Mouse (Mus musculus) forebrain, postnatal 0 days (tissue): ENCODE results near the gene Atf2. TPM values are rescaled to one million over a fixed set of nuclear protein-coding genes. Genes with fewer than 3 reads are reported as not detected.

Experiments
- ATAC-seq: fragments of 200-750 bp; cut with Nextera tagmentation; 2 replicates; pipeline ENCODE4 v1.8.0; 2017; ENCODE audit warnings: mild to moderate bottlenecking, moderate library complexity
- DNase-seq: peaks from one replicate; pipeline ENCODE4 v3.0.0-alpha.2; 2015
- H3K27ac ChIP-seq: fragments of 300-500 bp; sonication (generic); 2 replicates; pipeline ENCODE4 v1.5.1; 2014; ENCODE audit warnings: low read depth, mild to moderate bottlenecking, antibody characterized with exemption, low read length, moderate library complexity, mixed read lengths
- H3K27me3 ChIP-seq: fragments of 300-500 bp; sonication (generic); 2 replicates; pipeline ENCODE4 v1.6.1; 2014; ENCODE audit warnings: mild to moderate bottlenecking, low read length, mixed read lengths; ENCODE audit not compliant: insufficient read depth
- H3K36me3 ChIP-seq: fragments of 300-500 bp; sonication (generic); 2 replicates; pipeline ENCODE4 v1.6.1; 2014; ENCODE audit warnings: mild to moderate bottlenecking, moderate library complexity; ENCODE audit not compliant: insufficient read depth
- H3K4me1 ChIP-seq: fragments of 300-500 bp; sonication (generic); 2 replicates; pipeline ENCODE4 v1.6.1; 2014; ENCODE audit warnings: antibody characterized with exemption; ENCODE audit not compliant: insufficient read depth
- H3K4me2 ChIP-seq: fragments of 300-500 bp; sonication (generic); 2 replicates; pipeline ENCODE4 v1.6.1; 2014; ENCODE audit warnings: low read depth, mild to moderate bottlenecking, moderate library complexity
- H3K4me3 ChIP-seq: fragments of 300-500 bp; sonication (generic); 2 replicates; pipeline ENCODE4 v1.5.1; 2014; ENCODE audit warnings: low read depth, low read length, mixed read lengths
- H3K9ac ChIP-seq: fragments of 300-500 bp; sonication (generic); 2 replicates; pipeline ENCODE4 v1.6.1; 2014; ENCODE audit warnings: mild to moderate bottlenecking
- H3K9me3 ChIP-seq: fragments of 300-500 bp; sonication (generic); 2 replicates; pipeline ENCODE4 v1.6.1; 2016; ENCODE audit warnings: low read length
- CTCF ChIP-seq: sonication (generic); IDR thresholded peaks from 2 replicates; pipeline ENCODE4 v1.5.1; 2016; ENCODE audit warnings: antibody characterized with exemption, control low read depth, low read depth
- WGBS: fragments of 180-500 bp; shearing (Covaris S2); extraction: QIAGEN DNeasy Blood & Tissue Kit; methylation state at CpG from one replicate; pipeline ENCODE4 v1.1.7; 2014; 5-methylcytosine and 5-hydroxymethylcytosine counted together
- polyA plus RNA-seq: library from polyadenylated mRNA; unstranded; fragments of >200 nt; fragmentation: Nextera tagmentation; extraction: Ambion mirVana; gene quantifications from 2 replicates; pipeline ENCODE4 v1.2.1, GENCODE M21; 2015
- total RNA-seq: library from RNA; depleted of rRNA; stranded (reverse); fragments of >200 nt; gene quantifications from 2 replicates; pipeline ENCODE4 v1.2.3, GENCODE M21; 2014; rRNA removed

Atf2 gene
- 73.9 and 109 TPM in 2 replicates for total RNA-seq
- polyA plus RNA-seq = 37.2 and 88.2 TPM in 2 replicates

DNA sequence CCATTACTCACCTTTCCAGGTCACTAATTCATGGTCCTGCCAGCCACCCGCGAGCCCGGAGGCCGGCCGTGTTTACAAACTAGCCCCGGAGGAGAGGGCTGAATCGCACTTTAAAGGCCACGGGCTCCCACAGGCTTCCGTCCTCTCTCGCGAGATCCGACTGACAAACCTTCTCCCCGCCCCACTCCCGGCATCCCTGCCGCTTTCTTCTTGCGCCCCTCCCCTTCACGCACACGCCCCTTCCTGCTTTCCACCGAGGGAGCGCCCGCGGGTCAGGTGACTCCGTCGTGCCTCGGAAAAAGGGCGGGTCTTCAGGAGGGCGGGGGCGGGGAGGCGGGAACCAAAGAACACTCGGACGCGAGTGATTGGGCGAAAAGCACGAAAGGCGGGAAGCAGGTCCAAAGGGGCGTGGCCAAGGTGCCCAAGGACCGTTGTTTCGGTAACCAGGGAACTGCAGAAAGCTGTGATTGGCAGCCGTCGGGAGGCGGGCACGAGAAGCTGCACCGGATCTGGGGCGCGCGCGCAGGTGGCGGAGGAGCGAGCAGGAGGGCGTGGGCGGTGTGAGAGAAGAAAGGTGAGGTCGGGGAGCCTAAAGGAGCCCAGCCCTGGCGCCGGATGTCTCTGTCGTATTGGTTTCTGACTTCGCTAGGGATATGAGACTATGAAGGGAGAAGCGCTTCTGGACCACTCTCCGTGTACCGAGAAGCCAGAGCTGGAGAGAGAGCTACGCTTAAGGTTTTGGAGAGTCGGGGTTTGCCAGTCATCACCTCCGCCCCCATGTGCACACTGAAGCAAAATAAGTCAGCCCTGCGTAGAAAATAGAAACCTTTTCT, at the start of gene Atf2:
Gene Atf2, minus strand, starts transcription at position 176 of the 833 bp plus-strand sequence.
- Histone ChIP-seq H3K9me3 (no peaks in the 10 kb centered on the region), H3K4me3 (peak within 1 kb of the TSS; percentile 99), H3K4me2 (peak within 1 kb of the TSS; percentile 71), H3K27ac (peak within 1 kb of the TSS; percentile 94), H3K27me3 (no peaks in the 10 kb centered on the region), H3K36me3 (no peaks in the 10 kb centered on the region), H3K4me1 (peaks cover 3% of the 10 kb centered on the region; the same call in 1 of the 2 replicates), H3K9ac (peak within 1 kb of the TSS; percentile 99)
- ATAC-seq = peak; percentile 96
- TF ChIP-seq CTCF = no peak
- WGBS = 1% methylated on average over 63 of the region's 63 CpGs
- DNase-seq = peak; percentile 100

DNA sequence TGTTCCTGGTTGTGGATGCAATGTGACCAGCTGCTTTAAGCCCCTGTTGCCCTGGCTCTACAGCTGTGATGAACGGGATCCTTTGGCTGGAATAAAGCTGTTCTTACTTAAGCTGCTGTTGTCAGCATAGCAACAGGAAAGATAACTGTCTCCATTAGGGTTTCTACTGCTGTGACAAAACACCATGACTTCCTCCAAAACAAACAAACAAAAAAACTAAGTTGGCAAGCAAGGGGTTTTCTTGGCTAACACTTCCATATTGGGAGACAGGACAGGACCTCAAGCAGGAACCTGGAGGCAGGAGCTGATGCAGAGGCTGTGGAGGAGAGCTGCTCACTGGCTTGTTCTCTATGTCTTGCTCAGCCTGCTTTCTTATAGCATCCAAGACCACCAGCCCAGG, 48.8 kb upstream of the Atf2 start:
- DNase-seq (no peak), ATAC-seq (no peak)
- H3K36me3 ChIP-seq = no peaks in the 10 kb centered on the region
- TF ChIP-seq CTCF = no peak
- no peak overlapping the region for H3K9ac ChIP-seq
- no peaks in the 10 kb centered on the region for H3K27me3 ChIP-seq
- no peak overlapping the region for H3K27ac ChIP-seq
- H3K4me1 ChIP-seq = no peaks in the 10 kb centered on the region
- H3K4me2 ChIP-seq = no peak overlapping the region
- H3K4me3 ChIP-seq = no peak overlapping the region
- WGBS = 26% methylated on average over 1 of the region's 1 CpGs
- no peaks in the 10 kb centered on the region for H3K9me3 ChIP-seq

DNA sequence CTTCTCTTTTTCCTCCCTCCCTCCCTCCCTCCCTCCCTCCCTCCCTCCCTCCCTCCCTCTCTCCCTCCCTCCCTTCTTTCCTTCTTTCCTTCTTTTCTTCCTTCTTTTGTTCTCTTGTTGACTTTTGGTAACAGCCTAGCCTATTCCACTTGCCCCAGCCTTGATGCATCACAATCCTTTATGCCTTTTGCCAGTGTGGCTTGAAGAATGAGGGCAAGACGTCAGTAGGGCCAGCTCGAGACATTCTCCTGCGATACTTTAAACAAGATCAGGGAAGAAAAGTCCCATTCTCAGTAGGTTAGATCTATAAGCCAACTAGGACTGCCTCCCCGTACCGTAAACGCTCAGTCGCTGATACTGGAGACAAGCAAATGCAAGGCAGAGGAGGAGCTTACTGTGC, 48.0 kb upstream of the Atf2 start:
- no peak overlapping the region for H3K27ac ChIP-seq
- H3K4me3 ChIP-seq = no peak overlapping the region
- H3K36me3 ChIP-seq = no peaks in the 10 kb centered on the region
- no peaks in the 10 kb centered on the region for H3K4me1 ChIP-seq
- H3K9me3 ChIP-seq = no peaks in the 10 kb centered on the region
- H3K9ac ChIP-seq = no peak overlapping the region
- TF ChIP-seq CTCF = no peak
- 70% methylated on average over 7 of the region's 7 CpGs for WGBS
- ATAC-seq = no peak
- DNase-seq = no peak
- H3K27me3 ChIP-seq = no peaks in the 10 kb centered on the region
- no peak overlapping the region for H3K4me2 ChIP-seq

DNA sequence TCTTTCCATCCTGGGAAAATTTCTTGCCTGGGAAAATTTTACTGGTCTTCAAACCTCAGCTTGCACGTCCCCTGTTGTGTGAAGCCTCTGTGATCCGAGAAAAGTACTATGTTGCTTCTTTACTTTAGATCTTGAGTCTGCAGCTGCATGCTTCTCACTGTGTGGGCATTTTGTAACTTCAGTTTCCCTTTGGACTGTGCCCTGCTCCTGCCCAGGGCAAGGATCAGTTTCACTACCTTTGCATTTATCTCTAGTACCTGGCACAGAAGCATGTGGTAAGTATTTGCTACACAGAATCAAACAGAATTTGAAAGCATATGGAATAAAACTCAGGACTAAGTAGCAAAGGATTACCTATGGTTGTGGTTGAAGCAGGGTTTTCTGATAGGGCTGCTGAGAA, 46.5 kb upstream of the Atf2 start:
- no peaks in the 10 kb centered on the region for H3K27me3 ChIP-seq
- H3K4me3 ChIP-seq = no peak overlapping the region
- no peak for TF ChIP-seq CTCF
- WGBS = 83% methylated on average over 2 of the region's 2 CpGs
- DNase-seq (no peak), ATAC-seq (no peak)
- H3K9ac ChIP-seq = no peak overlapping the region
- no peaks in the 10 kb centered on the region for H3K36me3 ChIP-seq
- H3K9me3 ChIP-seq = no peaks in the 10 kb centered on the region
- no peak overlapping the region for H3K4me2 ChIP-seq
- no peaks in the 10 kb centered on the region for H3K4me1 ChIP-seq
- H3K27ac ChIP-seq = no peak overlapping the region

DNA sequence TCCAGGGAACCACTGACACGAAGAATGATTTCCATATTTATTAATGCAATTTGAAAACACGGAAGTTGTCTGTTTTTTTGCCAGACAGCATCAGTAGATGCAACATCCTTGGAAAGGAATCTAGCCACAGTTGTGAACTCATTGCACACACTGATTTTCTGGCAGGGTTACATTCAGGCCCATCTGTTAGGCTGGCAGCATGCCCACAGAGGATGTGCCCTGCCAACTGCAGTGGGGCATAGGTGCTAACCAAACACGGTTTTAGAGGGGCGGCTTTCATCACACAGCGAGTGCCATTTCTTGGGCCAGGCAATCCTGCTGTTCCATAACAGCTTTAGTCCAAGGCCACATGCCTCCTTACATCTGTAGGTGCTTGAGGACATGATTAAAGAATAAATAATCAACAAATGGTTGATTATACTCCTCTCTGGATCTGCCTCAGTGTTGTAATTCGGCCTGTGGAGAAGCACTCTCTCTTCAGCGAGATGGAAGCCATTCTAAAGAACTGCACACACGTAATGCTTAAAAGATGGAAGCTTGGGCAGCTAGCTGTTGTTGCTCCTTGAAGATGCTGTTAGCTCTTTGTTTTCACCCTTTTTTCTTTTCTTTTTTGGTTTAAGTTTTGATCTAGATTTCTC, 40.4 kb upstream of the Atf2 start:
- no peak for TF ChIP-seq CTCF
- H3K36me3 ChIP-seq = no peaks in the 10 kb centered on the region
- H3K4me3 ChIP-seq = no peak overlapping the region
- no peaks in the 10 kb centered on the region for H3K4me1 ChIP-seq
- no peak overlapping the region for H3K9ac ChIP-seq
- H3K27ac ChIP-seq = no peak overlapping the region
- WGBS = 35% methylated on average over 8 of the region's 8 CpGs
- no peak overlapping the region for H3K4me2 ChIP-seq
- H3K27me3 ChIP-seq = no peaks in the 10 kb centered on the region
- no peaks in the 10 kb centered on the region for H3K9me3 ChIP-seq
- DNase-seq (peak; percentile 77), ATAC-seq (peak; percentile 43)

DNA sequence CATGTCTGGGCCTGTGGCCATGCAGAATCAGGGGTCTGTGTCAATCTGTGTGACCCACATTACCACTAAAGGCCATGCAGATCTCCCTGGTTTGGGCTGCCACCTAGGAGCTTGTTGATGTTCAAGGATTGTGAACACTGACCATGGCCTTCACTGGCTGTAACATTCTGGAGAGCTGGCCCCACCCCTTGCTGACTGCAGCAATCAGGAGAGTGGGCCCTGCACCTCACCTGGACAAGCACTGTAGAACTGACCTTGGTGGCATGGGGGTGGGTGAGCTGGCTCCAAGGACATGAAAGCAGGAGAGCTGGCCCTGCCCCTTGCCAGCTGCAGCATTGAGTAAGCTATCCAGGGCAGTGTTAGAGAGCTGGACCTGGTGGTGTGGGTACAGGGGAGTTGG, 35.3 kb upstream of the Atf2 start:
- no peak for DNase-seq
- Histone ChIP-seq H3K27me3 (no peaks in the 10 kb centered on the region), H3K4me1 (no peaks in the 10 kb centered on the region), H3K36me3 (no peaks in the 10 kb centered on the region), H3K4me2 (no peak overlapping the region), H3K27ac (no peak overlapping the region), H3K4me3 (no peak overlapping the region), H3K9ac (no peak overlapping the region), H3K9me3 (no peaks in the 10 kb centered on the region)
- no peak for TF ChIP-seq CTCF
- ATAC-seq = no peak

DNA sequence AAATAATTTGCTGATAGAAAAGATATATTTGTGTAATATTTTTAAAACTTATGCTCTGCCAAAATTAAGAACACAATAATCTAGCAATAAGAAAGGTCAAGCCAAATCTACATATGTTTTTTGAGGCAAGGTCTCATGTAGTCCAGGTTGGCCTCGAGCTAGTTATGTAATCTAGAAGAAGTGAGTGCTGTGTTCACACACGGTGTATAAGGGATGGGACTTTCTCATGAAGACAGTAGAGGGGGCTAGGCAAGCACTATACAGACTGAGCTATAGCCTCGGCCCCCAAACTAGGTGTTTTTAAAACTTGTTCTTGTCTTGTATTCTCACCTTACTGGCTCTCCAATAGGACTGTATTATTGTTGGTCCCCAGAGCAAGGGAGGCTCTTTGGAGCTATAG, 33.1 kb upstream of the Atf2 start:
- 62% methylated on average over 3 of the region's 3 CpGs for WGBS
- no peak overlapping the region for H3K4me2 ChIP-seq
- ATAC-seq (peak; percentile 63; the same call in 1 of the 2 replicates), DNase-seq (no peak)
- H3K27me3 ChIP-seq = no peaks in the 10 kb centered on the region
- no peak overlapping the region for H3K27ac ChIP-seq
- no peaks in the 10 kb centered on the region for H3K36me3 ChIP-seq
- H3K4me1 ChIP-seq = no peaks in the 10 kb centered on the region
- no peak overlapping the region for H3K9ac ChIP-seq
- TF ChIP-seq CTCF = 0 out of 2 replicates have a peak, but pooled peaks have one; percentile 11
- no peak overlapping the region for H3K4me3 ChIP-seq
- H3K9me3 ChIP-seq = no peaks in the 10 kb centered on the region
